Mouse (Mus musculus): ENCODE data around the gene Vmn1r88. TPM values are rescaled to one million over a fixed set of nuclear protein-coding genes. Genes with fewer than 3 reads are reported as not detected.

Gene Vmn1r88
- polyA plus RNA-seq (2012; rRNA removed), result not detected in 2 replicates

GRCm38 (mm10) chr7:13159268-13159667 is at the start of gene Vmn1r88:
Gene Vmn1r88 (plus strand): TSS chr7:13159568.

GRCm38 (mm10) chr7:13119817-13120216 is 39.6 kb upstream of the Vmn1r88 start, which contains the start of gene Vmn1r86:
Gene Vmn1r86 (minus strand): TSS chr7:13119917.

GRCm38 (mm10) chr7:13140057-13140456 is 19.3 kb upstream of the Vmn1r88 start, which contains the start of gene Vmn1r87:
Gene Vmn1r87 (minus strand): TSS chr7:13140157.

GRCm38 (mm10) chr7:13212720-13213119 is 53.4 kb downstream of the Vmn1r88 start, which contains the start of gene Vmn1r89:
Gene Vmn1r89 (plus strand): TSS chr7:13213020.

Other genes starting within 250 kb of the Vmn1r88 start
- gene Rps5, start 237.3 kb upstream of the Vmn1r88 start, polyA plus RNA-seq (2012; rRNA removed), result 1,881 and 2,138 TPM in 2 replicates
- 0.44 and 0.58 TPM in 2 replicates for gene Rnf225, start 232.2 kb upstream of the Vmn1r88 start, polyA plus RNA-seq (2012; rRNA removed)
- gene Zfp324, start 193.7 kb upstream of the Vmn1r88 start, polyA plus RNA-seq (2012; rRNA removed), result 5.8 and 6.6 TPM in 2 replicates
- gene Zfp446, start 181.7 kb upstream of the Vmn1r88 start, polyA plus RNA-seq (2012; rRNA removed), result 3.3 and 3.6 TPM in 2 replicates
- gene Slc27a5, start 161.4 kb upstream of the Vmn1r88 start, polyA plus RNA-seq (2012; rRNA removed), result 0.22 and 0.25 TPM in 2 replicates
- gene Trim28, start 160.5 kb upstream of the Vmn1r88 start, polyA plus RNA-seq (2012; rRNA removed), result 205 and 241 TPM in 2 replicates
- 28.8 and 31.4 TPM in 2 replicates for gene Zbtb45, start 149.5 kb upstream of the Vmn1r88 start, polyA plus RNA-seq (2012; rRNA removed)
- gene Chmp2a, start 124.8 kb upstream of the Vmn1r88 start, polyA plus RNA-seq (2012; rRNA removed), result 81.9 and 83.8 TPM in 2 replicates
- 96.9 and 116 TPM in 2 replicates for gene Ube2m, start 121.3 kb upstream of the Vmn1r88 start, polyA plus RNA-seq (2012; rRNA removed)
- gene Mzf1, start 104.8 kb upstream of the Vmn1r88 start, polyA plus RNA-seq (2012; rRNA removed), result 1.7 and 2.0 TPM in 2 replicates
- not detected in 2 replicates for gene Vmn1r85, start 64.4 kb upstream of the Vmn1r88 start, polyA plus RNA-seq (2012; rRNA removed)
- not detected in 2 replicates for gene Vmn1r86, start 39.7 kb upstream of the Vmn1r88 start, polyA plus RNA-seq (2012; rRNA removed)
- gene Vmn1r87, start 19.4 kb upstream of the Vmn1r88 start, polyA plus RNA-seq (2012; rRNA removed), result not detected in 2 replicates
- gene Vmn1r89, start 53.5 kb downstream of the Vmn1r88 start, polyA plus RNA-seq (2012; rRNA removed), result not detected in 2 replicates
- gene Lig1, start 117.7 kb downstream of the Vmn1r88 start, polyA plus RNA-seq (2012; rRNA removed), result 8.2 and 8.9 TPM in 2 replicates
- 2.9 and 3.7 TPM in 2 replicates for gene Zswim9, start 119.2 kb downstream of the Vmn1r88 start, polyA plus RNA-seq (2012; rRNA removed)
- gene Pla2g4c, start 165.1 kb downstream of the Vmn1r88 start, polyA plus RNA-seq (2012; rRNA removed), result 0.07 and 0.14 TPM in 2 replicates
- gene Cabp5, start 238.6 kb downstream of the Vmn1r88 start, polyA plus RNA-seq (2012; rRNA removed), result not detected in 2 replicates